ENCODE assay signal across 18 mouse cellular contexts in the genomic region with DNA sequence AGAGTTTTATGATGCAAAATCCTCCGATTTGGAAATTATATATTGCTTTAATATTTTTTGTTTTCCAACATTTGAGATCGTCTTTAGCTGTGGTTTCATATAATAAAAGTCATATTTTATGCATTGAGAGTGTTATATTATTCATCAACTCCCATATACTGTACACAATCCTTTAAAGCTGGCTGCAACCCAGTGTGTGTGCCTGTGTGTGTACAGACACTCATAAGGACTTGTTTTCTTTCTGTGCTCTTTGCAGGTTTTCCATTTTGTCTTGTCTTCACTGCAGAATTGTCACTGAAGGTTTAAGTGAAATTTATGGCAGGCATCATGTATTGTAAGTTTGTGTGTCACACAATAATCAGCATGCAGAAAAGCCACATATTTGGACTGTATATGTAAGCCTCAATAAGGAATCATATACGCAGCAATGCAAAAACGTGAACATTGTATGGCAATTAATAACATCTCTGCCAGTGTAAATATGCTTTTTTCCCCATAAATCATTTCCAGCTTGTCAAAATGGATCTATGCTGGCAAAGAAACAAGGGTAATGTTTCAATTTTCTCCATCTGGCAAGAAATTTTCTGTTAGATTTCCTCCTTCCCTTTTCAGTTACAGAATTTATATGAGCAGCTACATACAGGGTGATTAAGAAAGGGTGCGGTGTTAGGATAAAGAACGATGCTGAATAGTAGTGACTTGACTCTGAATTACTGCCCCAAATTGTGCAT.
"Had no signal": no experiment of that assay in that cellular context is flagged by ENCODE, and none has a peak within 500 bp of the region (broad histone marks: within the 10 kb centered on the region; RNA-seq: fewer than 3 reads in every experiment).

No protein-coding gene starts in this region.

- ATAC-seq: midbrain, embryonic 16.5 days had no signal

- H3K27ac ChIP-seq: kidney, embryonic 15.5 days; left cerebral cortex, adult 2 months; liver, embryonic 13.5 days; midbrain, embryonic 12.5 days; neural tube, embryonic 13.5 days; stomach, embryonic 15.5 days had no signal

- H3K9ac ChIP-seq: kidney, embryonic 15.5 days; liver, embryonic 13.5 days; midbrain, embryonic 12.5 days; neural tube, embryonic 13.5 days; stomach, embryonic 15.5 days had no signal

- DNase-seq: kidney, postnatal 14 days; kidney, postnatal 4 days; layer of hippocampus, postnatal 36 days; liver, embryonic 13.5 days; lung, adult 2 months; lung, postnatal 14 days; lung, postnatal 4 days; retina, postnatal 1 day; right cerebral cortex, postnatal 25 days; spleen, adult 18-20 months; thymus, postnatal 25 days had no signal

- H3K4me1 ChIP-seq: kidney, embryonic 15.5 days; liver, embryonic 13.5 days; midbrain, embryonic 12.5 days; stomach, embryonic 15.5 days had no signal

- H3K36me3 ChIP-seq: kidney, embryonic 15.5 days; liver, embryonic 13.5 days; midbrain, embryonic 12.5 days; neural tube, embryonic 13.5 days; stomach, embryonic 15.5 days had no signal

- H3K4me2 ChIP-seq: kidney, embryonic 15.5 days; liver, embryonic 13.5 days; midbrain, embryonic 12.5 days; neural tube, embryonic 13.5 days; stomach, embryonic 15.5 days had no signal

- H3K4me3 ChIP-seq: kidney, embryonic 15.5 days; left cerebral cortex, adult 2 months; liver, embryonic 13.5 days; midbrain, embryonic 12.5 days; myocyte; neural tube, embryonic 13.5 days; stomach, embryonic 15.5 days had no signal

- H3K9me3 ChIP-seq: kidney, embryonic 15.5 days; liver, embryonic 13.5 days; midbrain, embryonic 12.5 days; neural tube, embryonic 13.5 days; stomach, embryonic 15.5 days had no signal

- H3K27me3 ChIP-seq: kidney, embryonic 15.5 days; liver, embryonic 13.5 days; midbrain, embryonic 12.5 days; neural tube, embryonic 13.5 days; stomach, embryonic 15.5 days had no signal
